Mouse (Mus musculus) liver, embryonic 14.5 days (tissue): Measurements from ENCODE around the gene Nat8.
"Not testable (repeated sequence)": the region's sequence is repeated elsewhere in the genome, so short reads cannot be mapped to it uniquely, and the experiment has no call there.

Source experiments
- CTCF ChIP-seq: IDR thresholded peaks from 2 replicates; pipeline ENCODE4 v1.5.1; 2016; ENCODE audit warnings: antibody characterized with exemption, low read depth, control low read depth
- EP300 ChIP-seq: IDR thresholded peaks from 2 replicates; pipeline ENCODE4 v1.6.1; 2016; ENCODE audit warnings: antibody characterized with exemption, low read depth

GRCm38 (mm10) chr6:85864900-85865639, 33.2 kb upstream of the Nat8 start:
- not testable (repeated sequence) for TF ChIP-seq CTCF, EP300
